Mouse (Mus musculus) limb, embryonic 11.5 days (tissue): Measurements from ENCODE around the gene Rsph1. TPM values are rescaled to one million over a fixed set of nuclear protein-coding genes. Genes with fewer than 3 reads are reported as not detected.

ENCODE experiments used
- ATAC-seq: fragments of 200-750 bp; cut with Nextera tagmentation; 2 replicates; pipeline ENCODE4 v1.8.0; 2017; ENCODE audit warnings: low read depth; ENCODE audit not compliant: insufficient number of reproducible peaks, low FRiP score, low TSS enrichment
- DNase-seq: peaks from one replicate; pipeline ENCODE4 v3.0.0-alpha.2; 2015; ENCODE audit warnings: low spot score
- H3K27ac ChIP-seq: fragments of 300-500 bp; sonication (generic); replicated peaks from 2 replicates; pipeline ENCODE4 v1.5.1; 2014; ENCODE audit warnings: low read depth, mild to moderate bottlenecking, low read length
- H3K27me3 ChIP-seq: fragments of 300-500 bp; sonication (generic); 2 replicates; pipeline ENCODE4 v1.6.1; 2014; ENCODE audit warnings: mild to moderate bottlenecking, low read length, mixed read lengths; ENCODE audit not compliant: control insufficient read depth, insufficient read depth
- H3K36me3 ChIP-seq: fragments of 300-500 bp; sonication (generic); 2 replicates; pipeline ENCODE4 v1.6.1; 2014; ENCODE audit warnings: mild to moderate bottlenecking, low read length, moderate library complexity, mixed read lengths; ENCODE audit not compliant: control insufficient read depth, insufficient read depth
- H3K4me1 ChIP-seq: fragments of 300-500 bp; sonication (generic); 2 replicates; pipeline ENCODE4 v1.6.1; 2014; ENCODE audit warnings: low read length, mixed read lengths; ENCODE audit not compliant: control insufficient read depth, insufficient read depth
- H3K4me2 ChIP-seq: fragments of 300-500 bp; sonication (generic); 2 replicates; pipeline ENCODE4 v1.6.1; 2014; ENCODE audit warnings: low read depth, mild to moderate bottlenecking, moderate library complexity; ENCODE audit not compliant: severe bottlenecking
- H3K4me3 ChIP-seq: fragments of 300-500 bp; sonication (generic); 2 replicates; pipeline ENCODE4 v1.5.1; 2014; ENCODE audit warnings: low read depth, low read length
- H3K9ac ChIP-seq: fragments of 300-500 bp; sonication (generic); 2 replicates; pipeline ENCODE4 v1.6.1; 2014; ENCODE audit warnings: mild to moderate bottlenecking, low read length
- H3K9me3 ChIP-seq: fragments of 300-500 bp; sonication (generic); 2 replicates; pipeline ENCODE4 v1.6.1; 2016; ENCODE audit warnings: low read length; ENCODE audit not compliant: control insufficient read depth
- WGBS: fragments of 180-500 bp; shearing (Covaris S2); extraction: QIAGEN DNeasy Blood & Tissue Kit; methylation state at CpG from one replicate; pipeline ENCODE4 v1.1.7; 2014; 5-methylcytosine and 5-hydroxymethylcytosine counted together
- polyA plus RNA-seq: library from polyadenylated mRNA; unstranded; fragments of >200 nt; fragmentation: Nextera tagmentation; extraction: Ambion mirVana; gene quantifications from 2 replicates; pipeline ENCODE4 v1.2.1, GENCODE M21; 2014

Rsph1 gene
- polyA plus RNA-seq, 1 experiment from 2014 or later: 0.73 TPM

DNA sequence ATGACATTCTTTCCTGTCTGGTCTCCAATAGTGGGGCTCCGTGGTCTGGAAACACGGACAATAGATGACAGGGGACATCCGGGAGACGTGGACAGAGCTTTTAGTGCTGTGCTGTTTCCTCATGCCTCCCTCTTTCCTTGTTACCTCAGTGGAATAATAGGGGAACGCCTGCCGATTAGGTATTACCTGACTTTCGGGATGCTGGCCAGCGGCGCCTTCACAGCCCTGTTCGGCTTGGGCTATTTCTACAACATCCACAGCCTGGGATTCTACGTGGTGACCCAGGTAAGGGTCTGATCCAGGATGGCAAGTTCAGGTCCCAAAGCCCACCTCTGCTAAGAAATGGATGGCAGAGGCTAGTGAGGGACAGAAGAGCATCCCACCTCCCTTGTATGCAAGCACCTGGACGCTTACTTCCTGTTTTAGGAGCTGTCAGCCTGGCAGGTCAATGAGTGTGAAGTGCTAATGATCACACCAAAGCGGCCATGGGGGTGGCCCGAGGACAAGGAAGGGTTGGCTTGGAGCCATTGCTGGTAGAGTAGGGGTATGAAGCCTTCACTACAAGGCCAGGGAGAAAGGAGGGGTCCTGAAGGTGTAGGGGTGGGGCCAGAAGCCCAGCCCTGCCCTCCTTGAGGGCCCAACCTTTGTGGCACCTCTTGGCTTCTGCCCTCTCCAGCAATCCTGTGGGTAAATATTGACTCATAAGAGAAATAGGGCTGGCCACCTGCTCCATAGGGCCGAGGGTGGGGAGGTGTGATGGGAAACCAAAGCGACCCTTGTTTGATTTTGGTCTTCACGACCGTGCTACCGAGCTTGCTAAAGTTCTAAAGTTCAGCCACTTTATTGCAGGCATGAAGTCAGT is 42.0 kb upstream of the Rsph1 start:
- no peaks in the 10 kb centered on the region for H3K9me3 ChIP-seq
- no peaks in the 10 kb centered on the region for H3K36me3 ChIP-seq
- ATAC-seq: no peak
- no peak overlapping the region for H3K4me2 ChIP-seq
- no peak overlapping the region for H3K9ac ChIP-seq
- DNase-seq: no peak
- H3K4me1 ChIP-seq: no peaks in the 10 kb centered on the region
- no peak overlapping the region for H3K27ac ChIP-seq
- no peak overlapping the region for H3K4me3 ChIP-seq
- WGBS: 90% methylated on average over 19 of the region's 19 CpGs
- no peaks in the 10 kb centered on the region for H3K27me3 ChIP-seq

DNA sequence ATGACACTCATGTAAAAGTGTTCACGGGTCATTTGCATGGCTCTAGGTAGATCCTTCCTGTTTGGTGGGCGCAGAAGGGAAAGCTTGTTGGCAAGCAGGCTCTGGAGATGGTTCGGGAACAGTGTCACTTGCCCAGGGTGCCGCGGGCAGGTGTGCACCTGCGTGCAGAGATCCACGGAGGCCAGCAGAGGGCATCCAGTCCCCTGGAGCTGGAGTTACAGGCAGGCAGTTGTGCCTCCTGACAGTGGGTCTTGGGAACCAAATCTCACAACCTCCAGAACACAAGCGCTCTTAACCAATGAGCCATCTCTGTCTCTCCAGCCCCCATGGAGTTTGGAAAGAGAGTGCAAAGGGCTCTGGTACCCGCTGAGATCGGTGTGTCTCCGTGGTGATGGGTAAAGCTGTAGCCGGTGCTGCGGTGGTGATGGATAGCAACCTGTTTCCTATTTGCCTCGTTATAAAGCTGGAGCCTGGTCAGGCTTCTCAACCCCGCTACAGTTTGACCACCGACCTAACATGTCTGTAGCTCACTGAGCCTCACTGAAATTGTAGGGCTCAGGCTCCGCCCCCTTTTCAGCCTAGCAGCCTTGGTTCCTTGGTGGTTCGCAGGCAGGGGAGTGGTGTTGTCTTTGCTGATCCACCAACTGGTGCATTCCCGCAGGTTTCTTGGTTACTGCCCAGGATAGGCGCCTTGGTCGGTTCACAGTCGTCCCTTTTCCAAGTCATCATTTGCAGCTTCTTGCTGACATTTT is 40.5 kb upstream of the Rsph1 start:
- 36% methylated on average over 22 of the region's 22 CpGs for WGBS
- no peak for DNase-seq
- H3K27me3 ChIP-seq: no peaks in the 10 kb centered on the region
- no peak for ATAC-seq
- H3K4me1 ChIP-seq: no peaks in the 10 kb centered on the region
- H3K27ac ChIP-seq: no peak overlapping the region
- H3K36me3 ChIP-seq: no peaks in the 10 kb centered on the region
- H3K4me3 ChIP-seq: no peak overlapping the region
- H3K9me3 ChIP-seq: no peaks in the 10 kb centered on the region
- no peak overlapping the region for H3K9ac ChIP-seq
- no peak overlapping the region for H3K4me2 ChIP-seq

DNA sequence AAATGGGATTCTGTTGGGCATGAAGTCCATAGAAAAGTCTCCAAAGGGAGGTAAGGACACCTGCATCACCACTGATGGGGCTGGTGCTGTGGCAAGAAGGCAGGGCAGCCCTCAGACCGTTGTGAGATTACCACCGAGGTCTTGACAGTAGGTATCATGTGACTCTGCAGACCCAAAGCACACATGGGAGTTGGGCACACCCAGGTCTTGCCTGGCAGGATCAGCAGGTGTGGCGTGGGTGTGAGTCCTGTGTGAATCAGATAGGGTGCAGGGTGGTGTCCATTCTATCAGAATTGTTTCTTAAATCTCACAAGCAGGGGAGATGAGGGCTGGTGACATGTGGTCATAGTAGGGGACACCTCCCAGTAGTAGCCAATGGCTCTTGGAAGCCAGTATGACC is 39.8 kb upstream of the Rsph1 start:
- H3K9me3 ChIP-seq: no peaks in the 10 kb centered on the region
- DNase-seq: no peak
- no peaks in the 10 kb centered on the region for H3K27me3 ChIP-seq
- H3K4me2 ChIP-seq: no peak overlapping the region
- no peaks in the 10 kb centered on the region for H3K36me3 ChIP-seq
- 89% methylated on average over 3 of the region's 3 CpGs for WGBS
- no peaks in the 10 kb centered on the region for H3K4me1 ChIP-seq
- no peak overlapping the region for H3K4me3 ChIP-seq
- no peak overlapping the region for H3K9ac ChIP-seq
- ATAC-seq: no peak
- no peak overlapping the region for H3K27ac ChIP-seq

DNA sequence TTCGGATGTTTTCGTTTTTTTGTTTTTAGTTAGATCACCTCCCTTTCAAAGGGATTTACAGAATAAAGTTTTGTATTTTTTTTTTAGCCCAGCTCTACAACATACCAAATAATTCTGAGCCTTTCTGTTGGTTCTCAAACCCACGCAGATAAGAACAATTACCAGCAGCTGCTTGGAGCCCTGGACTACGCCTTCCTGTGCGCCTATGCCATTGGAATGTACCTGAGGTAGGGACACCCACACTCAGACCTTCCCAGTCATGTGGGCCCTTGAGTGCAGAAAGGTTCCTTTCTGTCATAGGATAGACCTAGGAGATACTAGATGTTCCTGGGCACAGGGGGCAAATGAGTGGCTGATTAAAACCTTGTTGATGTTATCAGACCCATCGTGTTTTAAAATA is 38.8 kb upstream of the Rsph1 start:
- Histone ChIP-seq H3K9me3 (no peaks in the 10 kb centered on the region), H3K4me1 (no peaks in the 10 kb centered on the region), H3K4me3 (no peak overlapping the region), H3K4me2 (no peak overlapping the region), H3K27ac (no peak overlapping the region), H3K9ac (no peak overlapping the region), H3K36me3 (no peaks in the 10 kb centered on the region), H3K27me3 (no peaks in the 10 kb centered on the region)
- no peak for ATAC-seq
- 89% methylated on average over 6 of the region's 6 CpGs for WGBS
- DNase-seq: no peak

DNA sequence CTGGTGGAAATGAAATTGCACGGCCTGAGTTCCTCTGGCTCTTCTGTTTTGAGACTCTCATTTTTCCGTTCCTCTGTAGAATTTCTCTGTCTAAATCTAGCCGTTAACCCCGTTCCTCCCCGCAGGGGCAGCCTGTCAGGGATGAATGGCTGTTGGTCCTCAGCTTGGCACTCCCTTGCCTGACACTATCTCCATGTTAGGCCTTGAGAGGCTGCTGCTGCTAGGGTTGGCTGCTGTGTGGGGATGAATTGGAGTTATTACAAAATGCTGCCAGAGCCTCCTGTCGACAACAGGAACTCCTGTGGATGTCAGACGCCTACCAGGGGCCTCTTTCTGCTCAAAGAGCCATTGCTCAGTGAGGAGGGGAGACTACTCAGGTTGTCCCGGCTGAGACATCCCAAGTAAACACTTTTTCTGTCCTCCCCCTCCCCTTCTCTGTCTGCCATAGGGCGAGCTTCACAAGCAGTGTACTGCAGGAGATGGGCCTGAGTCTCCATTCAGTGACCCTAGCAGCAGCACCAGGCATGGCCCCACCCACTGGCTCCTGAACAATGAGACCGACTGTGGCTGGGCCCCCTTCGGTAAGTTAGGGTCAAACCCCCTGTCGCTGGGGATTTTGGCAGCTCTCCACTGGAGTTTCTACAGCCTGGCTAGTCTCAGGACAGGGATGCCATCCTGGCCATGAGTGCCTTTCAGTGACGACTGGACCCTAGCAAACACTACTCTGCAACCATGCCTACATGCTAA is 38.0 kb upstream of the Rsph1 start:
- H3K9me3 ChIP-seq: no peaks in the 10 kb centered on the region

DNA sequence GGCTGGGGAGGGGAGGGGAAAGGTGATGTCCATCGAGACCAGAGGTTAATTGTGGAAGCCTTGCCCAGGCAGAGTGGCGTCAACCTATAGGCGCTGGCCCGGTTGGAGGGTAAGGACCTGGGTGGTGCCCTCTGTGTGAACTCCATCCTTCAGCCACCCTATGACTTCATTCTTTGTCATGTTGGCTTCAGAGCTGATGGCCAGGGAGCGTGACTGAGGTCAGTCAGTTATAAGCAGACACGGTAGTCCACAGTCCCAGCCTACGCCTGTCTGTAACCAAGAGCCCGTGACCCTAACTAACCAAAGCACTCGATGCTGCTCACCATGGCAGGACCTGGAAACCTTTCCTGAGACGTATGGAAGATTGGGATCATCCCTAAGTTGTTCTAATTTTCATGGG is 35.5 kb upstream of the Rsph1 start:
- no peak overlapping the region for H3K27ac ChIP-seq
- DNase-seq: no peak
- H3K9ac ChIP-seq: no peak overlapping the region
- H3K4me2 ChIP-seq: no peak overlapping the region
- H3K4me3 ChIP-seq: no peak overlapping the region
- 73% methylated on average over 10 of the region's 10 CpGs for WGBS
- no peak for ATAC-seq
- no peaks in the 10 kb centered on the region for H3K27me3 ChIP-seq
- peaks cover 7% of the 10 kb centered on the region for H3K4me1 ChIP-seq
- no peaks in the 10 kb centered on the region for H3K9me3 ChIP-seq
- H3K36me3 ChIP-seq: no peaks in the 10 kb centered on the region

More for the DNA sequence above, 38.0 kb upstream of the Rsph1 start:
- ATAC-seq: no peak
- H3K27me3 ChIP-seq: no peaks in the 10 kb centered on the region
- no peak overlapping the region for H3K4me3 ChIP-seq
- 59% methylated on average over 13 of the region's 13 CpGs for WGBS
- no peaks in the 10 kb centered on the region for H3K4me1 ChIP-seq
- H3K4me2 ChIP-seq: no peak overlapping the region
- no peak overlapping the region for H3K27ac ChIP-seq
- H3K9ac ChIP-seq: no peak overlapping the region
- H3K36me3 ChIP-seq: no peaks in the 10 kb centered on the region
- DNase-seq: no peak

DNA sequence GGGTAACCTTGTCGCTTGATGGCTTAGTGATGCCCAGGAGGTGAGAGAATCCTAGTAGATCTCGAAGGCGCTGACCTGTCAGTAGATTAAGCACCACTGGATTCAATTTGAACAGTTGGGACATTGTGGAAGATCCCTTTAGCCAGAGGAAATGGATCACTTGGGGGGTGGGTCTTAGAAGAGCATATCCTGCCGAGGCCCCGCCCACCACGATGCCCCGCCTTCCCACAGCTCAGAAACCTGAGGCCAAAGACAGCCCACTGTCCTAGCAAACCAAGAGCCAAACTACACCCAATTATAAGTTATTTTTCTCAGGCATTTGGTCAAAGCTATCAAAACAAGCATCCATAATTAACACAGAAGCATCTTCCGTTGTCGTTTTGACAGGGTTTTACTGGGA is 33.9 kb upstream of the Rsph1 start:
- Histone ChIP-seq H3K36me3 (no peaks in the 10 kb centered on the region), H3K9ac (no peak overlapping the region), H3K9me3 (no peaks in the 10 kb centered on the region), H3K4me3 (no peak overlapping the region), H3K27ac (no peak overlapping the region), H3K4me1 (peaks cover 7% of the 10 kb centered on the region), H3K27me3 (no peaks in the 10 kb centered on the region), H3K4me2 (no peak overlapping the region)
- DNase-seq: no peak
- ATAC-seq: no peak
- 75% methylated on average over 9 of the region's 9 CpGs for WGBS

DNA sequence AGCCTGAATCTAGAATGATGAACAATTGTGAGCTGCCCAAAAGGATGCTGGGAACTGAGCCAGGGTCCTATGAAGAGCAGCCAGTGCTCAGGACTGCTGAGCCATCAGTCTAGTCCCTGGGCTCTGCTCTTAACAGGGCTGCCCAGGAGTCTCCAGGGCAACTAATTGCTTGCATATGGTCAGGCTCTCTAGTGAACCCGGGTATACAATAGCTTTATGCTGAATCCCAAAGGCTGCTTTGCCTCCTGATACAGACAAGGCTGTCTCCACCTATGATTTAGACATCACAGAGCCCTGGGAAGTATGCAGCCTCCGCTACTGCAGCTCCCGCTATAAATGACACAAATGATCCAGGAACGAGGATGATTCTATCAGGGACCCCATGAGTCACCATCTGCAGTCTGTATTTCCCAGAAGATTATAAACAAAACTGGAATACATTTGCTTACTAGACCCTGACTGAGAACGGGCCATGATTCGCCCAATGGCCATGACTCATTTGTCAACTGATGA is 32.2 kb upstream of the Rsph1 start:
- Histone ChIP-seq H3K4me2 (no peak overlapping the region), H3K9ac (no peak overlapping the region), H3K27me3 (no peaks in the 10 kb centered on the region), H3K27ac (0 out of 2 replicates have a peak overlapping the region, but pooled peaks have one; percentile 4), H3K4me3 (no peak overlapping the region), H3K4me1 (peaks cover 15% of the 10 kb centered on the region), H3K9me3 (no peaks in the 10 kb centered on the region), H3K36me3 (no peaks in the 10 kb centered on the region)
- 18% methylated on average over 6 of the region's 6 CpGs for WGBS
- peak; percentile 64 for DNase-seq
- ATAC-seq: 0 out of 2 replicates have a peak, but pooled peaks have one; percentile 57
